Mouse (Mus musculus) liver, postnatal 0 days (tissue): Measurements from ENCODE around the gene Dnah8.

Source experiments
- CTCF ChIP-seq: sonication (generic); IDR thresholded peaks from 2 replicates; pipeline ENCODE4 v1.5.1; 2016; ENCODE audit warnings: antibody characterized with exemption, low read depth
- EP300 ChIP-seq: IDR thresholded peaks from 2 replicates; pipeline ENCODE4 v1.6.1; 2016; ENCODE audit warnings: antibody characterized with exemption, low read depth, mild to moderate bottlenecking

- TF ChIP-seq CTCF = no peak
- no peak for TF ChIP-seq EP300
Measured at GRCm38 (mm10) chr17:30892086-30892485, 267.9 kb downstream of the Dnah8 start.
